Comparison of ENCODE assay signal across 23 mouse cellular contexts in the genomic region with DNA sequence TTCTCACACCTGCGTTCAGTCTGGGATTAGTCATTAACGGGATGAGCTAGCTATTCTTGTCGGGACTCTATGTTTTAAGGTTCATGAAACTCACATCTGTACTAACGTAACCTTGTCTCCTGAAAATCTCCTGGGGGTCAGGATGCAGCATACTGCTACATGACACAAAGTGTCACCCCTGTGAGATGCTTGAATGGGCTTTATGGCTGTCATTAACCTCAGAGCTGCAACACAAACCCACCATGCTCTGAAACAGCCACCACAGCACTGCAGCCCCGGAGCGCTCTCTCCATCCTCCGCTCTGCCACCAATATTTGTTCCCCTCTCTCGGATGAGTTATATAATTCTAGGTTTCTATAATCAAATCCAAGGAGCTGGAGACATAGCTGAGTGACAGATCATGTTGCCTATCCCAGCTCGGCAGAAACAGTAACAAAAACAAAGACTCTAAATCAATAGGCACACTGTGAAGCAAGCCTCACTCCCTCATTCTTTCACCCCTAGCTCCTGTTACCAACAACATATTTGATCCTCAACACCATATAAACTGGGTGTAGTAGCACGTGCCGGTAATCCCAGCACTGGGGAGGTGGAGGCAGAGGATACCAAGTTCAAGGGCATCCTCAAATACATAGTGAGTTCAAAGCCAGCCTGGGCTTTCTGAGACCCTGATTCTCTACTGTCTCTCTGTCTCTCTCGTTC. TPM values are rescaled to one million over a fixed set of nuclear protein-coding genes. Genes with fewer than 3 reads are reported as not detected.
DNase-seq lines count a peak whose midpoint lies in the region; ATAC-seq and TF ChIP-seq lines count a peak whose summit lies in the region.
"Had no signal": no experiment of that assay in that cellular context is flagged by ENCODE, and none has a peak within 500 bp of the region (broad histone marks: within the 10 kb centered on the region; RNA-seq: fewer than 3 reads in every experiment).

No protein-coding gene starts in this region.

- DNase-seq in kidney, adult 18-20 months: no peak
- DNase-seq in kidney, postnatal 36 days: no peak
- no peak for DNase-seq in kidney, adult 8-10 months
- DNase-seq in kidney, postnatal 0 days (ENCODE audit: low spot score): peak; percentile 59
- no peak for DNase-seq in kidney, adult 9 months
- DNase-seq: adrenal gland, adult 2 months; adrenal gland, adult 8-10 months; adrenal gland, postnatal 10 days; adrenal gland, postnatal 14 days; adrenal gland, postnatal 25 days; adrenal gland, postnatal 36 days; B cell, adult 2 months; cerebellum, adult 11 months; cerebellum, adult 11-12 months had no signal

- H3K27me3 ChIP-seq in kidney, embryonic 14.5 days (ENCODE audit: control insufficient read depth, insufficient read depth, low read length): no peaks in the 10 kb centered on the region
- 0 out of 2 replicates have a peak, but pooled peaks cover 2% of the 10 kb centered on the region for H3K27me3 ChIP-seq in kidney, embryonic 15.5 days
- no peaks in the 10 kb centered on the region for H3K27me3 ChIP-seq in kidney, embryonic 16.5 days (ENCODE audit: insufficient read depth, low read length)
- no peaks in the 10 kb centered on the region for H3K27me3 ChIP-seq in kidney, postnatal 0 days (ENCODE audit: insufficient read depth, low read length)
- H3K27me3 ChIP-seq: Patski had no signal

- no peak overlapping the region for H3K4me2 ChIP-seq in kidney, embryonic 14.5 days (replicated peaks; ENCODE audit: low read depth, low read length)
- H3K4me2 ChIP-seq in kidney, embryonic 15.5 days: peak overlapping the region; percentile 17; the same call in 1 of the 2 replicates
- no peak overlapping the region for H3K4me2 ChIP-seq in kidney, embryonic 16.5 days (replicated peaks; ENCODE audit: low read depth, low read length)
- H3K4me2 ChIP-seq in kidney, postnatal 0 days (ENCODE audit: low read length): no peak overlapping the region

- no peaks in the 10 kb centered on the region for H3K9me3 ChIP-seq in kidney, embryonic 14.5 days (ENCODE audit: control insufficient read depth, low read length)
- H3K9me3 ChIP-seq in kidney, embryonic 15.5 days (replicated peaks): no peaks in the 10 kb centered on the region
- no peaks in the 10 kb centered on the region for H3K9me3 ChIP-seq in kidney, embryonic 16.5 days (ENCODE audit: low read length)
- H3K9me3 ChIP-seq in kidney, postnatal 0 days (replicated peaks; ENCODE audit: low read length): no peaks in the 10 kb centered on the region
- H3K9me3 ChIP-seq: G1E had no signal

- H3K36me3 ChIP-seq in kidney, embryonic 14.5 days (ENCODE audit: control insufficient read depth, insufficient read depth, low read length): no peaks in the 10 kb centered on the region
- no peaks in the 10 kb centered on the region for H3K36me3 ChIP-seq in kidney, embryonic 15.5 days
- no peaks in the 10 kb centered on the region for H3K36me3 ChIP-seq in kidney, embryonic 16.5 days (ENCODE audit: insufficient read depth, low read length)
- no peaks in the 10 kb centered on the region for H3K36me3 ChIP-seq in kidney, postnatal 0 days (ENCODE audit: insufficient read depth, low read length)
- H3K36me3 ChIP-seq: G1E had no signal

- H3K4me3 ChIP-seq in kidney, embryonic 14.5 days (ENCODE audit: low read length): no peak overlapping the region
- no peak overlapping the region for H3K4me3 ChIP-seq in kidney, embryonic 15.5 days (replicated peaks)
- H3K4me3 ChIP-seq in kidney, embryonic 16.5 days (ENCODE audit: low read length): no peak overlapping the region
- no peak overlapping the region for H3K4me3 ChIP-seq in kidney, postnatal 0 days (replicated peaks; ENCODE audit: low read depth, low read length)

- H3K9ac ChIP-seq in kidney, embryonic 14.5 days (ENCODE audit: low read depth, low read length): no peak overlapping the region
- no peak overlapping the region for H3K9ac ChIP-seq in kidney, embryonic 15.5 days
- no peak overlapping the region for H3K9ac ChIP-seq in kidney, embryonic 16.5 days (replicated peaks; ENCODE audit: low read length)
- no peak overlapping the region for H3K9ac ChIP-seq in kidney, postnatal 0 days (ENCODE audit: low read depth, low read length)

- H3K27ac ChIP-seq in kidney, embryonic 14.5 days (ENCODE audit: low read depth, low read length): no peak overlapping the region
- no peak overlapping the region for H3K27ac ChIP-seq in kidney, embryonic 15.5 days
- H3K27ac ChIP-seq in kidney, embryonic 16.5 days (ENCODE audit: low read length): no peak overlapping the region
- H3K27ac ChIP-seq in kidney, postnatal 0 days: no peak overlapping the region

- no peak for TF ChIP-seq CTCF in kidney, postnatal 0 days (IDR thresholded peaks at IDR 0.05; ENCODE audit: low read depth)

- ATAC-seq in kidney, embryonic 14.5 days (ENCODE audit: low FRiP score, low TSS enrichment): peak; percentile 79
- peak; percentile 72 for ATAC-seq in kidney, embryonic 15.5 days (replicated peaks; ENCODE audit: low FRiP score)
- ATAC-seq in kidney, embryonic 16.5 days (ENCODE audit: low FRiP score, low TSS enrichment): peak; percentile 52; the same call in 1 of the 2 replicates
- ATAC-seq in kidney, postnatal 0 days (replicated peaks; ENCODE audit: low FRiP score, low read depth): no peak; the same call in 1 of the 2 replicates
- ATAC-seq: activated CD4-positive, CD25-positive, alpha-beta regulatory T cell, adult 4 months; CD4-positive, CD25-positive, alpha-beta regulatory T cell, adult 4 months; Patski had no signal

- H3K4me1 ChIP-seq in kidney, embryonic 14.5 days (ENCODE audit: control insufficient read depth, insufficient read depth, low read length): peaks cover 3% of the 10 kb centered on the region
- peaks cover 30% of the 10 kb centered on the region for H3K4me1 ChIP-seq in kidney, embryonic 15.5 days
- H3K4me1 ChIP-seq in kidney, embryonic 16.5 days (ENCODE audit: insufficient read depth, low read length): peaks cover 8% of the 10 kb centered on the region; the same call in 1 of the 2 replicates
- no peaks in the 10 kb centered on the region for H3K4me1 ChIP-seq in kidney, postnatal 0 days (replicated peaks; ENCODE audit: insufficient read depth, low read length)

- WGBS in kidney, embryonic 14.5 days: 31% methylated on average over 12 of the region's 12 CpGs
- WGBS in kidney, embryonic 15.5 days: 38% methylated on average over 12 of the region's 12 CpGs
- WGBS in kidney, embryonic 16.5 days: 37% methylated on average over 12 of the region's 12 CpGs
- WGBS in kidney, postnatal 0 days: 41% methylated on average over 12 of the region's 12 CpGs

RNA-seq across cellular contexts. Expression of gene Gm14214, which starts 50.8 kb away (rescaled TPM):
- not detected in 2 replicates for polyA plus RNA-seq in kidney, embryonic 14.5 days (2014; fragmentation: Nextera tagmentation; extraction: Ambion mirVana)
- polyA plus RNA-seq in kidney, embryonic 15.5 days (2015; fragmentation: Nextera tagmentation; extraction: Ambion mirVana): not detected in 2 replicates
- polyA plus RNA-seq in kidney, embryonic 16.5 days (2015; fragmentation: Nextera tagmentation; extraction: Ambion mirVana): not detected in 2 replicates
- polyA plus RNA-seq in kidney, postnatal 0 days (2015; fragmentation: Nextera tagmentation; extraction: Ambion mirVana): not detected in 2 replicates
- polyA plus RNA-seq: adrenal gland, adult 2 months; brain, embryonic 14.5 days; C2C12; CD4-positive, CD25-positive, alpha-beta regulatory T cell, adult 4 months; G1E; Patski had no signal
